Mouse (Mus musculus) kidney, embryonic 14.5 days (tissue): ENCODE data around the gene Bmp6. TPM values are rescaled to one million over a fixed set of nuclear protein-coding genes. Genes with fewer than 3 reads are reported as not detected.
A peak's percentile ranks its signal among the peaks of the same experiment; 100 is the strongest.

Experiments used
- ATAC-seq: fragments of 200-750 bp; cut with Nextera tagmentation; 2 replicates; pipeline ENCODE4 v1.8.0; 2017; ENCODE audit warnings: moderate number of reproducible peaks, mild to moderate bottlenecking, moderate TSS enrichment, moderate library complexity; ENCODE audit not compliant: low FRiP score, low TSS enrichment
- H3K27ac ChIP-seq: fragments of 300-500 bp; sonication (generic); 2 replicates; pipeline ENCODE4 v1.5.1; 2014; ENCODE audit warnings: low read depth, mild to moderate bottlenecking, low read length, moderate library complexity, mixed read lengths
- H3K27me3 ChIP-seq: fragments of 300-500 bp; sonication (generic); 2 replicates; pipeline ENCODE4 v1.6.1; 2014; ENCODE audit warnings: mild to moderate bottlenecking, low read length; ENCODE audit not compliant: control insufficient read depth, insufficient read depth
- H3K36me3 ChIP-seq: fragments of 300-500 bp; sonication (generic); 2 replicates; pipeline ENCODE4 v1.6.1; 2014; ENCODE audit warnings: low read length, mixed read lengths; ENCODE audit not compliant: control insufficient read depth, insufficient read depth
- H3K4me1 ChIP-seq: fragments of 300-500 bp; sonication (generic); 2 replicates; pipeline ENCODE4 v1.6.1; 2014; ENCODE audit warnings: low read length, mixed read lengths; ENCODE audit not compliant: control insufficient read depth, insufficient read depth
- H3K4me2 ChIP-seq: fragments of 300-500 bp; sonication (generic); replicated peaks from 2 replicates; pipeline ENCODE4 v1.6.1; 2014; ENCODE audit warnings: low read depth, mild to moderate bottlenecking, low read length
- H3K4me3 ChIP-seq: fragments of 300-500 bp; sonication (generic); 2 replicates; pipeline ENCODE4 v1.5.1; 2014; ENCODE audit warnings: mild to moderate bottlenecking, low read length
- H3K9ac ChIP-seq: fragments of 300-500 bp; sonication (generic); 2 replicates; pipeline ENCODE4 v1.6.1; 2014; ENCODE audit warnings: low read depth, mild to moderate bottlenecking, low read length, moderate library complexity
- H3K9me3 ChIP-seq: fragments of 300-500 bp; sonication (generic); 2 replicates; pipeline ENCODE4 v1.6.1; 2016; ENCODE audit warnings: low read length; ENCODE audit not compliant: control insufficient read depth
- whole genome bisulfite sequencing: fragments of 180-500 bp; shearing (Covaris S2); extraction: QIAGEN DNeasy Blood & Tissue Kit; methylation state at CpG from one replicate; pipeline ENCODE4 v1.1.7; 2014; 5-methylcytosine and 5-hydroxymethylcytosine counted together
- polyA plus RNA-seq: library from polyadenylated mRNA; unstranded; fragments of >200 nt; fragmentation: Nextera tagmentation; extraction: Ambion mirVana; gene quantifications from 2 replicates; pipeline ENCODE4 v1.2.1, GENCODE M21; 2014

Gene Bmp6
- polyA plus RNA-seq, 1 experiment from 2014 or later = 1.6 TPM

- WGBS = 73% methylated on average over 5 of the region's 5 CpGs
- H3K27me3 ChIP-seq = peaks cover 39% of the 10 kb centered on the region
- no peaks in the 10 kb centered on the region for H3K9me3 ChIP-seq
- H3K27ac ChIP-seq = no peak overlapping the region
- H3K36me3 ChIP-seq = no peaks in the 10 kb centered on the region
- ATAC-seq = no peak
- H3K4me1 ChIP-seq = peaks cover 29% of the 10 kb centered on the region
- H3K4me3 ChIP-seq = no peak overlapping the region
- no peak overlapping the region for H3K4me2 ChIP-seq
- no peak overlapping the region for H3K9ac ChIP-seq
These were observed 4.9 kb downstream of the Bmp6 start for GRCm38 (mm10) chr13:38349818-38350217.

GRCm38 (mm10) chr13:38351996-38352395 is 7.1 kb downstream of the Bmp6 start:
- ATAC-seq = peak; percentile 71
- no peak overlapping the region for H3K27ac ChIP-seq
- H3K4me3 ChIP-seq = no peak overlapping the region
- no peak overlapping the region for H3K9ac ChIP-seq
- no peaks in the 10 kb centered on the region for H3K9me3 ChIP-seq
- H3K36me3 ChIP-seq = no peaks in the 10 kb centered on the region
- H3K4me1 ChIP-seq = peaks cover 13% of the 10 kb centered on the region
- WGBS = 19% methylated on average over 5 of the region's 5 CpGs
- H3K27me3 ChIP-seq = peaks cover 17% of the 10 kb centered on the region
- H3K4me2 ChIP-seq = no peak overlapping the region

- ATAC-seq = no peak
- no peak overlapping the region for H3K4me2 ChIP-seq
- WGBS = 78% methylated on average over 10 of the region's 10 CpGs
- no peak overlapping the region for H3K4me3 ChIP-seq
- no peak overlapping the region for H3K9ac ChIP-seq
- H3K36me3 ChIP-seq = no peaks in the 10 kb centered on the region
- H3K27me3 ChIP-seq = peaks cover 7% of the 10 kb centered on the region
- no peaks in the 10 kb centered on the region for H3K9me3 ChIP-seq
- H3K27ac ChIP-seq = no peak overlapping the region
- H3K4me1 ChIP-seq = peaks cover 9% of the 10 kb centered on the region
These were observed 8.1 kb downstream of the Bmp6 start for GRCm38 (mm10) chr13:38352986-38353385.

GRCm38 (mm10) chr13:38353420-38354255 is 8.7 kb downstream of the Bmp6 start:
- H3K4me3 ChIP-seq = no peak overlapping the region
- H3K27ac ChIP-seq = no peak overlapping the region
- no peak overlapping the region for H3K9ac ChIP-seq
- H3K4me1 ChIP-seq = peaks cover 9% of the 10 kb centered on the region
- no peak for ATAC-seq
- H3K9me3 ChIP-seq = no peaks in the 10 kb centered on the region
- peaks cover 5% of the 10 kb centered on the region; the same call in 1 of the 2 replicates for H3K27me3 ChIP-seq
- H3K4me2 ChIP-seq = no peak overlapping the region; the same call in 1 of the 2 replicates
- 60% methylated on average over 24 of the region's 24 CpGs for WGBS
- H3K36me3 ChIP-seq = no peaks in the 10 kb centered on the region

- no peak overlapping the region for H3K4me3 ChIP-seq
- no peak overlapping the region for H3K9ac ChIP-seq
- peaks cover 9% of the 10 kb centered on the region for H3K4me1 ChIP-seq
- no peak overlapping the region for H3K27ac ChIP-seq
- peaks cover 3% of the 10 kb centered on the region; the same call in 1 of the 2 replicates for H3K27me3 ChIP-seq
- H3K36me3 ChIP-seq = no peaks in the 10 kb centered on the region
- 58% methylated on average over 1 of the region's 1 CpGs for WGBS
- H3K4me2 ChIP-seq = no peak overlapping the region
- ATAC-seq = no peak
- no peaks in the 10 kb centered on the region for H3K9me3 ChIP-seq
These were observed 9.4 kb downstream of the Bmp6 start for GRCm38 (mm10) chr13:38354284-38354683.

GRCm38 (mm10) chr13:38359045-38359444 is 14.1 kb downstream of the Bmp6 start:
- H3K27ac ChIP-seq = no peak overlapping the region
- no peaks in the 10 kb centered on the region for H3K36me3 ChIP-seq
- H3K9ac ChIP-seq = no peak overlapping the region
- 77% methylated on average over 4 of the region's 4 CpGs for WGBS
- no peak for ATAC-seq
- no peaks in the 10 kb centered on the region for H3K9me3 ChIP-seq
- H3K4me3 ChIP-seq = no peak overlapping the region
- no peaks in the 10 kb centered on the region for H3K27me3 ChIP-seq
- no peaks in the 10 kb centered on the region for H3K4me1 ChIP-seq
- no peak overlapping the region for H3K4me2 ChIP-seq

GRCm38 (mm10) chr13:38362751-38363150 is 17.8 kb downstream of the Bmp6 start:
- H3K27ac ChIP-seq = no peak overlapping the region
- no peak overlapping the region for H3K4me3 ChIP-seq
- no peaks in the 10 kb centered on the region for H3K27me3 ChIP-seq
- no peaks in the 10 kb centered on the region for H3K4me1 ChIP-seq
- no peak overlapping the region for H3K4me2 ChIP-seq
- 62% methylated on average over 4 of the region's 4 CpGs for WGBS
- H3K9me3 ChIP-seq = no peaks in the 10 kb centered on the region
- no peak overlapping the region for H3K9ac ChIP-seq
- no peak for ATAC-seq
- no peaks in the 10 kb centered on the region for H3K36me3 ChIP-seq

- no peaks in the 10 kb centered on the region for H3K27me3 ChIP-seq
- no peaks in the 10 kb centered on the region for H3K4me1 ChIP-seq
- H3K9ac ChIP-seq = no peak overlapping the region
- no peak for ATAC-seq
- 85% methylated on average over 7 of the region's 7 CpGs for WGBS
- H3K4me3 ChIP-seq = no peak overlapping the region
- no peak overlapping the region for H3K4me2 ChIP-seq
- no peaks in the 10 kb centered on the region for H3K9me3 ChIP-seq
- H3K36me3 ChIP-seq = no peaks in the 10 kb centered on the region
- H3K27ac ChIP-seq = no peak overlapping the region
These were observed 19.0 kb downstream of the Bmp6 start for GRCm38 (mm10) chr13:38363869-38364268.

GRCm38 (mm10) chr13:38369624-38370023 is 24.7 kb downstream of the Bmp6 start:
- Histone ChIP-seq H3K9ac (no peak overlapping the region), H3K27me3 (no peaks in the 10 kb centered on the region), H3K4me3 (no peak overlapping the region), H3K4me2 (no peak overlapping the region), H3K4me1 (no peaks in the 10 kb centered on the region), H3K36me3 (no peaks in the 10 kb centered on the region), H3K9me3 (peaks cover 4% of the 10 kb centered on the region; the same call in 1 of the 2 replicates), H3K27ac (no peak overlapping the region)
- ATAC-seq = no peak
- WGBS = 59% methylated on average over 5 of the region's 5 CpGs
